Mouse (Mus musculus) right cerebral cortex, postnatal 10 days (tissue): Measurements from ENCODE around the gene Hook1.
"Not testable (repeated sequence)": the region's sequence is repeated elsewhere in the genome, so short reads cannot be mapped to it uniquely, and the experiment has no call there.

Experiments
- DNase-seq, 2 experiments: peaks; one replicate each; pipeline ENCODE4 v3.0.0; 2021; ENCODE audit warnings: low spot score in 2 of 2

Hook1 gene

GRCm38 (mm10) chr4:95966928-95967724 is at the start of gene Hook1:
Gene Hook1, plus strand, starts transcription at chr4:95967240.
- peak; percentile 97 for DNase-seq

- DNase-seq: peak in 1 of 2 experiments; percentile 40
Observed at GRCm38 (mm10) chr4:95917703-95918102, 49.3 kb upstream of the Hook1 start.

GRCm38 (mm10) chr4:95920448-95920847 is 46.6 kb upstream of the Hook1 start:
- no peak for DNase-seq

- DNase-seq: peak; percentile 85 to 89
Observed at GRCm38 (mm10) chr4:95924210-95925184, 42.5 kb upstream of the Hook1 start.

GRCm38 (mm10) chr4:95928846-95929245 is 38.2 kb upstream of the Hook1 start:
- DNase-seq: no peak

GRCm38 (mm10) chr4:95929936-95930335 is 37.1 kb upstream of the Hook1 start:
- DNase-seq: no peak

GRCm38 (mm10) chr4:95931331-95931730 is 35.7 kb upstream of the Hook1 start:
- DNase-seq: no peak

GRCm38 (mm10) chr4:95933801-95934356 is 33.2 kb upstream of the Hook1 start:
- DNase-seq: no peak

GRCm38 (mm10) chr4:95934384-95935035 is 32.5 kb upstream of the Hook1 start:
- DNase-seq: no peak

GRCm38 (mm10) chr4:95938701-95939100 is 28.3 kb upstream of the Hook1 start:
- no peak for DNase-seq

- DNase-seq: peak in 1 of 2 experiments; percentile 27
Observed at GRCm38 (mm10) chr4:95947896-95948295, 19.1 kb upstream of the Hook1 start.

- DNase-seq: no peak
Observed at GRCm38 (mm10) chr4:95953328-95953727, 13.7 kb upstream of the Hook1 start.

- DNase-seq: not testable (repeated sequence)
Observed at GRCm38 (mm10) chr4:95982221-95982620, 15.2 kb downstream of the Hook1 start.

- no peak for DNase-seq
Observed at GRCm38 (mm10) chr4:96016875-96017274, 49.8 kb downstream of the Hook1 start.

- DNase-seq: no peak
Observed at GRCm38 (mm10) chr4:96022803-96023202, 55.8 kb downstream of the Hook1 start.

- DNase-seq: peak; percentile 63 to 77
Observed at GRCm38 (mm10) chr4:96028412-96028811, 61.4 kb downstream of the Hook1 start.

GRCm38 (mm10) chr4:96060106-96060505 is 93.1 kb downstream of the Hook1 start:
- no peak for DNase-seq

- no peak for DNase-seq
Observed at GRCm38 (mm10) chr4:96062045-96062444, 95.0 kb downstream of the Hook1 start.
